Mouse (Mus musculus) G1E (cell line): ENCODE results near the gene Psmb10. TPM values are rescaled to one million over a fixed set of nuclear protein-coding genes. Genes with fewer than 3 reads are reported as not detected.
A peak's percentile ranks its signal among the peaks of the same experiment; 100 is the strongest.
"Not testable (repeated sequence)": the region's sequence is repeated elsewhere in the genome, so short reads cannot be mapped to it uniquely, and the experiment has no call there.

Experiments used
- ATAC-seq: 2 replicates; pipeline ENCODE4 v1.8.0; 2016; ENCODE audit warnings: mild to moderate bottlenecking; ENCODE audit not compliant: insufficient number of reproducible peaks, poor library complexity, low FRiP score, severe bottlenecking; ENCODE audit errors: extremely low read depth
- DNase-seq: peaks from one replicate; pipeline ENCODE4 v3.0.0; 2012; ENCODE audit warnings: low spot score
- H3K27me3 ChIP-seq: 2 replicates; pipeline ENCODE4 v1.6.1; 2012; ENCODE audit warnings: mild to moderate bottlenecking, low read length, inconsistent platforms; ENCODE audit not compliant: insufficient read depth
- H3K36me3 ChIP-seq: replicated peaks from 2 replicates; pipeline ENCODE3; 2012; ENCODE audit warnings: mild to moderate bottlenecking, inconsistent platforms
- H3K4me1 ChIP-seq: 2 replicates; pipeline ENCODE4 v1.6.1; 2012; ENCODE audit warnings: low read depth, low read length, inconsistent platforms, mixed read lengths; ENCODE audit not compliant: insufficient read depth
- H3K4me3 ChIP-seq: 2 replicates; pipeline ENCODE4 v1.5.1; 2012; ENCODE audit warnings: low read depth, mild to moderate bottlenecking, inconsistent platforms, low read length, moderate library complexity, mixed read lengths
- H3K9me3 ChIP-seq: replicated peaks from 2 replicates; pipeline ENCODE4 v1.6.1; 2012; ENCODE audit warnings: inconsistent platforms
- CTCF ChIP-seq: IDR thresholded peaks from 2 replicates; pipeline ENCODE4 v1.5.1; 2012; ENCODE audit warnings: low read depth, low read length, inconsistent platforms, mixed read lengths
- GATA1 ChIP-seq: IDR thresholded peaks from 2 replicates; pipeline ENCODE4 v1.6.1; 2012; ENCODE audit warnings: borderline replicate concordance, low read length, inconsistent platforms, mixed read lengths
- GATA2 ChIP-seq: IDR thresholded peaks from 2 replicates; pipeline ENCODE4 v1.6.1; 2012; ENCODE audit warnings: low read depth, low read length, inconsistent platforms, borderline replicate concordance
- POLR2AphosphoS5 ChIP-seq: IDR thresholded peaks from 2 replicates; pipeline ENCODE4 v1.6.1; 2012; ENCODE audit warnings: low read depth, low read length, inconsistent platforms; ENCODE audit not compliant: insufficient replicate concordance
- TAL1 ChIP-seq: conservative IDR thresholded peaks from 2 replicates; pipeline ENCODE4 v1.6.1; 2012; ENCODE audit warnings: low read depth, low read length, inconsistent platforms, mixed read lengths
- polyA plus RNA-seq: library from polyadenylated mRNA; stranded (reverse); fragments of >175 nt; gene quantifications from 2 replicates; pipeline ENCODE4 v1.2.3, GENCODE M21; 2012
- total RNA-seq, 2 experiments: library from RNA; stranded (forward) in 1 of 2; stranded (reverse) in 1 of 2; fragments of 200-1000 nt in 1 of 2; fragments of >200 nt in 1 of 2; fragmentation: Nextera tagmentation in 1 of 2; gene quantifications; 2 replicates each; pipeline ENCODE4 v1.2.3; 2014 to 2017

Gene Psmb10
- total RNA-seq (2014; fragmentation: Nextera tagmentation) = 14.4 and 16.3 TPM in 2 replicates
- total RNA-seq (2017) = 15.3 and 19.7 TPM in 2 replicates
- polyA plus RNA-seq = 125 and 148 TPM in 2 replicates

DNA sequence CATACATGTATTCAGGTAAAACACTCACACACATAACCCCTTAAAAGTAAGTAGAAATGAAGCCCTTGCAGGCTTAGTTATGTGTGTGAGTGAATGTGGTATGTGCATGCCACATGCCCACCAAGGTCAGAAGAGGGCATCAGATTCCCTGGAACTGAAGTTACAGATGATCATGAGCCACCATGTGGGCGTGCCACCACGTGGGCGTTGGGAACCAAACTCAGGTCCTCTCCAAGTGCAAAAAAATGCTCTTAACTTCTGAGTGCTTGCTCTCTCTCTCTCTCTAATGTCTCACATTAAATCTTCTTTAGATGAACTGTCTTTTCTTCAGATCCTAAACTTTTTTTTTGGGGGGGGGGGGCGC is at the start of gene Psmb10:
Gene Psmb10 (minus strand): TSS at position 139 of the 364 bp plus-strand sequence.
- ATAC-seq (no peak), DNase-seq (no peak)
- Histone ChIP-seq H3K27me3 (no peaks in the 10 kb centered on the region), H3K9me3 (no peaks in the 10 kb centered on the region), H3K36me3 (peaks cover 60% of the 10 kb centered on the region), H3K4me1 (peaks cover 66% of the 10 kb centered on the region), H3K4me3 (peak within 1 kb of the TSS; percentile 94)
- TF ChIP-seq GATA2 (no peak), POLR2AphosphoS5 (no peak), GATA1 (no peak), CTCF (no peak)

DNA sequence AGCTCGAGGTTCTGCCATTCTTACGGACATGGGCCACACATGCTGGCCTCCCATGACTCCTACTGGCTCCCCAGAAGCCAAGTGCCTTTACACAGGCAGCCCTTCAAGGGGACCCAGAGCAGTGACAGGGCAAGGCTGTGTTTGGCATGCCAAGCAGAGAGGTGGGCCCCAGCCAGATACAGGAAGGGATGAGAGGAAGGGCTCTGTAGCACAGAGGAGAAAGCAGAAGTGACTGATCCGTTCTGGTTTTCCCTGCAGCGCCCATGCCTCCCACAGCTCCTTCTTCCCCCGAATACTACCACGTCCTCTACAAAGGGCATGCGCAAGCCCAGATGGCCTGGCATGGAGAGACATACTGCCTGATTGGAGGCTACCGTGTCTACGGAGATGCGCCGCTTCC is 45.2 kb upstream of the Psmb10 start:
- H3K4me3 ChIP-seq, H3K4me1 ChIP-seq, H3K36me3 ChIP-seq, ATAC-seq, H3K9me3 ChIP-seq, DNase-seq: not testable (repeated sequence)
- H3K27me3 ChIP-seq = peaks cover 48% of the 10 kb centered on the region

DNA sequence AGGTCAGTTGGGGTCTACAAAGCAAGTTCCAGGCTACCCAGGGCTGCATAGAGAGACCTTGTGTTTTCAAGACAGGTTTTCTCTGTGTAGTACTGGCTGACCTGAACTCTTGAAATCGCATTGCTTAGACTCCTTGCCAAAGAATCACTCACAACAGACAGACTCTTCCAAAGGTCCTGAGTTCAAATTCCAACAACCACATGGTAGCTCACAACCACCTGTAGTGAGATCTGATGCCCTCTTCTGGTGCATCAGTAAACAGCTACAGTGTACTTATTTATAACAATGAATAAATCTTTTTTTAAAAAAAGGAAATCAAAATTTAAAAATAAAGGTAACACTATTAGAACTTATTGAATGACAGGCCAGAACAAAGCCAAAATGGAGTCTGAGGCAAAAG is 42.9 kb upstream of the Psmb10 start:
- ATAC-seq = no peak
- H3K9me3 ChIP-seq = no peaks in the 10 kb centered on the region; the same call in 1 of the 2 replicates
- TF ChIP-seq GATA1 = no peak
- H3K4me1 ChIP-seq = peaks cover 9% of the 10 kb centered on the region
- H3K27me3 ChIP-seq = peaks cover 40% of the 10 kb centered on the region
- DNase-seq = no peak
- no peak overlapping the region for H3K4me3 ChIP-seq
- H3K36me3 ChIP-seq = no peaks in the 10 kb centered on the region

DNA sequence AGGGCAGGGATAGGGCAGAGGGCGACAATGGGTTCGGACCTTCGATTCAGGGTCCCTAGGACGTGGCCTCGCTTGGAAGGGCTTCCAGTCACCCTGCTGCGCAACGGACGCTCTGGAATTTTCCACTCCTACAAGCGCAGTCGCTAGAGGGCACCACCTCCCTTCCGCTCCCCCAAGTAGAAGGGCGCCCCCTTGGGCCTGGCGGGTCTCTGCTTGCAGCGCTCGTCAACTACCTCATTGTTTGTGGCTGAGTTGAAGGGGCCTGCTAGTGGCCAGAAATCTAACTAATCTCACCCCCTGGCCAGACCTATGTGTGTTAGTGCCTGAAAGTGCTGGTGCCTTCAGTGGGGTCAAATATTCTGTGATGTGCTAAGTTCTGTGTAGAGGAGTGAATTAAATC is 41.1 kb upstream of the Psmb10 start, which contains the start of gene Dpep3:
Gene Dpep3 (minus strand): TSS at position 105 of the 400 bp plus-strand sequence.
- ATAC-seq = no peak

DNA sequence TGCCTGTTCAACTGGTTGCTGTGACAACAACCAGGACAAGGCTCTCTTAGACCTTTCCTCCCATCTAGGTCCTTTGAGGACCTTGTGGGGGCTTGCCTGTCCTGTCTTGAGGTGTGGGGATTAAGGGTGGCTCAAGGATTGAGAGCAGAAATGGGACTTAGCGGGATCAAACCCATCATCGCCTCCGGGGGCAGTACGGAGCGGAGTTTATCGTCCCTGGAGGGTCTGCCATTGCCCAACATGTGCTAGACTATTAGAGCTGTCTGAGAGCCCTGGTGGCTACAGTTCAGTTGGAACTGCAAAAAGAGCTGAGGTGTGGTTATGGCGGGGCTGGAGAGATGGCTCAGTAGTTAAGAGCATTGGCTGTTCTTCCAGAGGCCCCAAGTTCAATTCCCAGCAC is 37.1 kb upstream of the Psmb10 start:
- no peak for DNase-seq
- peaks cover 19% of the 10 kb centered on the region for H3K27me3 ChIP-seq
- no peaks in the 10 kb centered on the region; the same call in 1 of the 2 replicates for H3K9me3 ChIP-seq
- no peak for ATAC-seq
- TF ChIP-seq TAL1 (no peak), CTCF (no peak), POLR2AphosphoS5 (no peak), GATA2 (no peak), GATA1 (no peak)
- peaks cover 4% of the 10 kb centered on the region for H3K4me1 ChIP-seq
- H3K36me3 ChIP-seq = no peaks in the 10 kb centered on the region
- H3K4me3 ChIP-seq = no peak overlapping the region

More for the DNA sequence above, 41.1 kb upstream of the Psmb10 start, which contains the start of gene Dpep3:
- H3K36me3 ChIP-seq = no peaks in the 10 kb centered on the region
- TF ChIP-seq POLR2AphosphoS5 = no peak
- TF ChIP-seq TAL1 = no peak
- no peak for TF ChIP-seq GATA2
- no peak for TF ChIP-seq CTCF
- TF ChIP-seq GATA1 = no peak
- H3K4me1 ChIP-seq = peaks cover 9% of the 10 kb centered on the region
- peaks cover 29% of the 10 kb centered on the region for H3K27me3 ChIP-seq
- DNase-seq = no peak
- H3K9me3 ChIP-seq = no peaks in the 10 kb centered on the region; the same call in 1 of the 2 replicates
- no peak within 1 kb of the TSS for H3K4me3 ChIP-seq

DNA sequence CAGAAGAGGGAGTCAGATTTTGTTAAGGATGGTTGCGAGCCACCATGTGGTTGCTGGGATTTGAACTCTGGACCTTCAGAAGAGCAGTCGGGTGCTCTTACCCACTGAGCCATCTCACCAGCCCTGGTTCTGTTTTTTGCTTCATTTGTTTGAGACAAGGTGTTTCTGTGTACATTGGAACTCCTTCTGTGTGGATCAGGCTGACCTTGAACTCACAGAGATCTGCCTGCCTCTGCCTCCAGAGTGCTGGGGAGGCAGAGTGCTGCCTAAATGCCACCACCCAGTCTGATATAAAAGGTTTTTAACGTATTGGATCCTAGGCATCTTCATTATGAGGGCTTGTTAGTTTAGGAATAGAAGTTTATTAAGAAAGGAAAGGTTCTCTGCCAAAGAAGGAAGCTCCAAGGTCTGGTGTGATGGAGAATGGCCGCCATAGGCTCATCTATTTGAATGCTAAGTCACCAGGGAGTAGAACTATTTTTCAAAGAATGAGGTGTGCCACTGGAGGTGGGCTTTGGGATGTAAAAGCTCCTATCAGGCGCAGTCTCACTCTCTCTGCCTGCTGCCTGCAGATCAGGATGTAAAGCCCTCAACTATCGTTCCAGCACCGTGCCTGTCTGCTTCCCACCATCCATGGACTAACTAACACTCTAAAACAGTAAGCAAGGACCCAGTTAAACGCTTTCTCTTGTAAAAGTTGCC is 32.9 kb upstream of the Psmb10 start:
- H3K36me3 ChIP-seq = no peaks in the 10 kb centered on the region
- TF ChIP-seq POLR2AphosphoS5 = no peak
- no peak for TF ChIP-seq TAL1
- no peak for TF ChIP-seq CTCF
- no peak for TF ChIP-seq GATA2
- no peak for TF ChIP-seq GATA1
- ATAC-seq (no peak), DNase-seq (no peak)
- no peak overlapping the region for H3K4me3 ChIP-seq
- peaks cover 9% of the 10 kb centered on the region; the same call in 1 of the 2 replicates for H3K27me3 ChIP-seq
- no peaks in the 10 kb centered on the region for H3K9me3 ChIP-seq
- H3K4me1 ChIP-seq = peaks cover 11% of the 10 kb centered on the region

DNA sequence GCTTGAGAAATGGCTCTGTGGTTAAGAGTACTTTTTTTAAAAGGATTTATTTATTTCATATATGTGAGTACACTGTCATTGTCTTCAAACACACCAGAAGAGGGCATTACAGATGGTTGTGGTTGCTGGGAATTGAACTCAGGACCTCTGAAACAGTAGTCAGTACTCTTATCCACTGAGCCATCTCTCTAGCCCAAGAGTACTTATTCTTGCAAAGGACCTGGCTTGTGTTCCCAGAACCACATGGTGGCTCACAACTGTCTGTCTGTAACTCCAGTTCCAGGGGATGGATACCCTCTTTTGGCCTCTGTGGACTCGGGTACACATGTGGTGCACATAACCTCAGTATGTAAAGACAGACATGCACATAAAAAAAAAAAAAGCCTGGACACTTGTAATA is 31.1 kb upstream of the Psmb10 start:
- ATAC-seq (no peak), DNase-seq (no peak)
- TF ChIP-seq CTCF = no peak
- TF ChIP-seq GATA1 = no peak
- TF ChIP-seq TAL1 = no peak
- no peak for TF ChIP-seq POLR2AphosphoS5
- TF ChIP-seq GATA2 = no peak
- H3K4me3 ChIP-seq = no peak overlapping the region
- peaks cover 4% of the 10 kb centered on the region for H3K36me3 ChIP-seq
- peaks cover 3% of the 10 kb centered on the region; the same call in 1 of the 2 replicates for H3K27me3 ChIP-seq
- H3K4me1 ChIP-seq = peaks cover 27% of the 10 kb centered on the region
- H3K9me3 ChIP-seq = no peaks in the 10 kb centered on the region
